Mouse (Mus musculus): ENCODE measurements around the gene Sfswap. TPM values are rescaled to one million over a fixed set of nuclear protein-coding genes. Genes with fewer than 3 reads are reported as not detected.
A peak's percentile ranks its signal among the peaks of the same experiment; 100 is the strongest.

The Sfswap gene
- polyA plus RNA-seq, 1 experiment, result 194 TPM

DNA sequence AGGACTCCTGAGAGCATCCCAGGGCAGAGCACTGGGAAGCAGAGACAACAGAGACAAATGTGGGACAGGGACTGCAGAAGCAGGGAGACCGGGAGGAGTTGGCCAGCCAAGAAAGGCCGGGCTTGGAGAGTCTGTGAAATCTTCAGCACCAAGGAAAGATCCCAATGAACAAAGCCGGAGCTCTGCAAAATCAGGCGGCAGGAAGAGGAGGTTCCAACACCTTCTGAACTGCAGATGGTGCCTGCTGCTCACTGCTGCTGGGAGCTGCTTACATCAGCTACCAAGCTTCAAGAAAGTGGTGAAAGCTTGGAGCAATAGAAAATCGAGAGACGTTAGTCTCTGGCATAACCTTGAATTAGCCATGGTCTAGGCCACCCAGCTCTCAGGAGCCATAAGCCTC, 79.0 kb downstream of the Sfswap start:
- H3K27ac ChIP-seq (ENCODE audit: insufficient read depth, low read length), result no peak overlapping the region
- DNase-seq, result no peak
- H3K27me3 ChIP-seq (ENCODE audit: control insufficient read depth, insufficient read depth, low read length), result no peaks in the 10 kb centered on the region
- 0 out of 2 replicates have a peak, but pooled peaks cover 4% of the 10 kb centered on the region for H3K4me1 ChIP-seq (ENCODE audit: control insufficient read depth, insufficient read depth, low read length)
- WGBS, result 41% methylated on average over 6 of the region's 6 CpGs
- no peak overlapping the region for H3K4me3 ChIP-seq (replicated peaks; ENCODE audit: insufficient read depth, low read depth, low read length)
- no peak for TF ChIP-seq POLR2A (IDR thresholded peaks at IDR 0.05; ENCODE audit: borderline replicate concordance, insufficient read depth, low read length)
- no peak for TF ChIP-seq CTCF (IDR thresholded peaks at IDR 0.05; ENCODE audit: borderline replicate concordance, insufficient read depth, low read depth, low read length)

DNA sequence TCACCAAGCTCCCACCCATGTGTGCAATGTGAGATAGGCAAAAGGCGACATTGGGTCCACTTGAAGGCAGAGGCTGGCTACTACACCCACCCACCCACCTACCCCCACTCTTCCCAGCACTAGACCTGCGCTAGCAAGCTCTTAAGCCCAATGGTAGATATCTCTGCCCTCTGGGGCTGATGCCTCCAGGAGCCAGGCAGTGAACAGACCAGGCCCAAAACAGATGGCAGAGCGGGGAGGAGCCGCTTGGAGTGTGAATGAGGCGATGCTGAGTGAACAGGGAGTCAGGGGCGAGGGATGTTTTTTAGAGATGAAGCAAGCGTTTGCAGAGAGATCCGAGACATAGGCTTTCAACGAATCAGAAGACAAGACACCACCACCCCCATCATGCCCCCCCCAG, 79.6 kb downstream of the Sfswap start:
- Histone ChIP-seq H3K27me3 (ENCODE audit: control insufficient read depth, insufficient read depth, low read length) (no peaks in the 10 kb centered on the region), H3K27ac (ENCODE audit: insufficient read depth, low read length) (no peak overlapping the region), H3K4me3 (replicated peaks; ENCODE audit: insufficient read depth, low read depth, low read length) (no peak overlapping the region), H3K4me1 (ENCODE audit: control insufficient read depth, insufficient read depth, low read length) (0 out of 2 replicates have a peak, but pooled peaks cover 4% of the 10 kb centered on the region)
- DNase-seq, result no peak
- WGBS, result 64% methylated on average over 9 of the region's 9 CpGs
- no peak for TF ChIP-seq POLR2A (IDR thresholded peaks at IDR 0.05; ENCODE audit: borderline replicate concordance, insufficient read depth, low read length)
- TF ChIP-seq CTCF (IDR thresholded peaks at IDR 0.05; ENCODE audit: borderline replicate concordance, insufficient read depth, low read depth, low read length), result no peak

DNA sequence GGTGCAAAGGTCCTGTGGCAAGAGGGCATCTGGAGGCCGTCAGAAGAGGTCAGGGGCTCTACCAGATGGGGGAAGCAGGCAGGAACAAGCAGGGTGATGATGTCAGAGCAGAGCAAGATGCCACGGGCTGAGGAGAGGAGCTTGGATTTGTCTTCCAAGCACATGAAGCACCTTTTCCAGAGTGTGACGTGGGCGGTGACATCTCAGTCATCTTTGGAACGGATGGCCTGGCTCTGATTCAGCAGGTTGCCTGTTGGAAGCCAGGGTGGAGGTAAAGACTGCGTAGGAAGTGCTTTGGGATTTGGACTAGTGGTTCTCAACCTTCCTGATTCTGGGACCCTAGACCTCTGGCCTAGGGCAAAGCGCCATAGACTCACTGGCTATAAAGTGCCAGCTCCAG, 80.0 kb downstream of the Sfswap start:
- TF ChIP-seq CTCF (IDR thresholded peaks at IDR 0.05; ENCODE audit: borderline replicate concordance, insufficient read depth, low read depth, low read length), result no peak
- no peak for TF ChIP-seq POLR2A (IDR thresholded peaks at IDR 0.05; ENCODE audit: borderline replicate concordance, insufficient read depth, low read length)
- peak in 1 of 2 experiments; percentile 31 for DNase-seq
- Histone ChIP-seq H3K4me1 (ENCODE audit: control insufficient read depth, insufficient read depth, low read length) (0 out of 2 replicates have a peak, but pooled peaks cover 4% of the 10 kb centered on the region), H3K4me3 (replicated peaks; ENCODE audit: insufficient read depth, low read depth, low read length) (no peak overlapping the region), H3K27me3 (ENCODE audit: control insufficient read depth, insufficient read depth, low read length) (no peaks in the 10 kb centered on the region), H3K27ac (ENCODE audit: insufficient read depth, low read length) (no peak overlapping the region)
- 40% methylated on average over 7 of the region's 7 CpGs for WGBS

DNA sequence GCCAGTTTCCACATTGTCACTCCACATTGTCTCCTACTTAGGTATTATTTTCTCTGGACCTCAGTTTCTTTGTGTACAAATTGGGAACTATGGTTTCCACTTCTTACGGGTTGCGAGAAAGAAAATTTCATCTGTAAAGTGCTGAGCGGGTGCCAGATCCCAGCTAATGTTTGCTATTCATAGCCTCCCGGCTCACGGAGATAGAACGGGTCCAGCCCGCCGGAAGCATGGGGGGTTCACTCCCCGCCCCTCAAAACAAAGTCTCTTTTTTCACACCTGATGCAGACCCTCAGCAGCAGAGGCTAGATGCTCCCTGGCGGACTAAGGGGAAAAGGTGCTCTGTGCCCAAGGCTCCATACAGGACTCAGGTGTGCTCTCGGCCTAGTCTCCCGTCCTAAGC, 82.3 kb downstream of the Sfswap start:
- WGBS, result 4% methylated on average over 12 of the region's 12 CpGs
- DNase-seq, result no peak
- H3K27me3 ChIP-seq (ENCODE audit: control insufficient read depth, insufficient read depth, low read length), result no peaks in the 10 kb centered on the region
- peak overlapping the region; percentile 91 for H3K4me3 ChIP-seq (replicated peaks; ENCODE audit: insufficient read depth, low read depth, low read length)
- TF ChIP-seq POLR2A (IDR thresholded peaks at IDR 0.05; ENCODE audit: borderline replicate concordance, insufficient read depth, low read length), result no peak
- no peak for TF ChIP-seq CTCF (IDR thresholded peaks at IDR 0.05; ENCODE audit: borderline replicate concordance, insufficient read depth, low read depth, low read length)
- peaks cover 10% of the 10 kb centered on the region; the same call in 1 of the 2 replicates for H3K4me1 ChIP-seq (ENCODE audit: control insufficient read depth, insufficient read depth, low read length)
- no peak overlapping the region for H3K27ac ChIP-seq (ENCODE audit: insufficient read depth, low read length)

DNA sequence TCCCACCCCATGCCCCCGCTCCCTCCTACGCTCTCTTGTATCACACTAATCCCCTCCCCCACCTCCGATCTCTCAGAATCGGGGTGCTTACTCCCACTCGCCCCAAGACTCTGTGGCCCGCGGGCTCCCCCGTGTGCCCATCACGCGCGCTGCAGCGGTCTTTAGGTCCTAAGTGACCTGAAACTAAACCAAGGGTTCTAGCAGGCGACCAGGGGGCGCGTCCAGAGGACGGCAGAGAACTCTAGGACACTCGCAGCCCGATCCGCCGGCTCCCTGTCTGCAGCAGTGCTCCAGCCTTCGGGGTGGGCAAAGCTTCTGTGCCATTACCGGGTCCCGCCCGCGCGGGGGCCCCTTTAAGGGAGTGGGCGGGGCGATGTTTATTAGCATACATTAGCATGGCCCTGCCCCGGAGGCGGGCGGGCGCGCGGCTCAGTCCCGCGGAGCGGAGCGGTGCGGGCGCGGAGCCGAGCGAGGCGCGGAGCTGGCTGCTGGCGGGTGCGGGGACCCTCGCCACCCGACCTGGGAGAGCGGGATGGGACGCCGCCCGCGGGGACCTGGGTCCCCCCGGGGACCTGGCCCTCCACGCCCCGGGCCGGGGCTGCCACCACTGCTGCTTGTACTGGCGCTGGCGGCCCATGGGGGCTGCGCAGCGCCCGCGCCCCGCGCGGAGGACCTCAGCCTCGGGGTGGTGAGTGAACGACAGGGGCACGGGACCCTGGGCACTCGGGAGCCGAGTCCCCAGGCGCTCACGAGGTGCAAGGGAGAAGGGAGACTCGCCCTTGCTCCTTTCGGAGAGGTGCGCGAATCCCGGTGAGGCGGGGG, 83.0 kb downstream of the Sfswap start, which contains the start of gene Mmp17:
Mmp17 (plus strand) TSS at position 409 of the 822 bp plus-strand sequence.
- TF ChIP-seq CTCF (IDR thresholded peaks at IDR 0.05; ENCODE audit: borderline replicate concordance, insufficient read depth, low read depth, low read length) (peak; percentile 78), POLR2A (IDR thresholded peaks at IDR 0.05; ENCODE audit: borderline replicate concordance, insufficient read depth, low read length) (peak; percentile 54; the same call in 1 of the 2 replicates)
- H3K27me3 ChIP-seq (ENCODE audit: control insufficient read depth, insufficient read depth, low read length), result no peaks in the 10 kb centered on the region
- peak; percentile 90 to 96 for DNase-seq
- H3K4me3 ChIP-seq (replicated peaks; ENCODE audit: insufficient read depth, low read depth, low read length), result peak within 1 kb of the TSS; percentile 91
- under 1% methylated on average over 80 of the region's 80 CpGs for WGBS
- H3K4me1 ChIP-seq (ENCODE audit: control insufficient read depth, insufficient read depth, low read length), result peaks cover 10% of the 10 kb centered on the region; the same call in 1 of the 2 replicates
- peak within 1 kb of the TSS; percentile 89 for H3K27ac ChIP-seq (ENCODE audit: insufficient read depth, low read length)

DNA sequence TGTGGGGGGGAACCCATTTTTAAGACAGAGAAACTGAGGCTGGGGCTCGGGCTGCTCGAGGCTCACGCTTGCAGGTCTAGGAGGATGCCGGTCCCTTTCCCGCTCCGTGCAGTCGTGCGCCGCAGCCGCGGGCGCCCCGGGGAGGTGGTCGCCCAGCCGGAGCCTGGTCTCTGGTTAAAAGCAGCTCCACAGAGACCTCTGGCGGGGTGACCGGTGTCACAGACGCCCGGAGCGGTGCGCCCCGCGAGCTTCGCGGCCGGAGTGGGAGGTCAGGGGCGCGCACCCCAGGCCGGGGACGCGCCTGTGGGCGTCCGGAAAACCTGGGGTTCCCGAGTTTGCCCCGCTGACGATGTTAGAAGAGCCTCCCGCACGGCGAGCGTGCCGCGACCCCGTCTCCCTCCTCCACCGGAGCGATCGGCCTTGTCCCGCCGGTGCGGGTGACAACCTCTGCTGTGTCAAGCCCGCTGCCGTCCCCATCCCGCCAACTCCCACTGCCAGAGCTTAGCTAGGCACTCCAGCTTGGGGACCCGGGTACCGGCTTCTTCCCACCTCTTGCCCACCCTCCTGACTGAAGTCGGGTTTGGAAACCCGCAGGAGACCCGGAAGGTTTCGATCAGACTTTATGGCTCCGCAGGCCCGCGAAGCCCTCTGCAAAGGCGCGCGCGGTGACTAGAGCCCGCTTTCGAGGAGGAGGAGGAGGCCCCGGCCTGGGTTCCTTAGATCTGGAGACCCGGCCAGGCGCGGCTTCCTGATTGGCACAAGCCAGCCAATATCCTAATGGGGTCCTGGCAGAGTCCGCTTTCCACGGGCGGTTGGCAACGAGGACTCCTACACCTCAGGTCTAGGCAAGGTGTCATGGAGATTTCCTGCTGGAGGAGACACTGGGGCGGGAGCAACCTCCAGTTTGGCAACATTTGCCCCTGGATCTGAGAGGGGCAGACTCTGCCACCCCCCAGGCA, 83.8 kb downstream of the Sfswap start:
- under 1% methylated on average over 76 of the region's 76 CpGs for WGBS
- H3K4me3 ChIP-seq (replicated peaks; ENCODE audit: insufficient read depth, low read depth, low read length), result peak overlapping the region; percentile 91
- DNase-seq, result peak; percentile 71 to 78
- no peaks in the 10 kb centered on the region for H3K27me3 ChIP-seq (ENCODE audit: control insufficient read depth, insufficient read depth, low read length)
- peak overlapping the region; percentile 78 for H3K27ac ChIP-seq (ENCODE audit: insufficient read depth, low read length)
- TF ChIP-seq CTCF (IDR thresholded peaks at IDR 0.05; ENCODE audit: borderline replicate concordance, insufficient read depth, low read depth, low read length) (0 out of 2 replicates have a peak, but pooled peaks have one; percentile 4), POLR2A (IDR thresholded peaks at IDR 0.05; ENCODE audit: borderline replicate concordance, insufficient read depth, low read length) (no peak)
- H3K4me1 ChIP-seq (ENCODE audit: control insufficient read depth, insufficient read depth, low read length), result peaks cover 14% of the 10 kb centered on the region; the same call in 1 of the 2 replicates

DNA sequence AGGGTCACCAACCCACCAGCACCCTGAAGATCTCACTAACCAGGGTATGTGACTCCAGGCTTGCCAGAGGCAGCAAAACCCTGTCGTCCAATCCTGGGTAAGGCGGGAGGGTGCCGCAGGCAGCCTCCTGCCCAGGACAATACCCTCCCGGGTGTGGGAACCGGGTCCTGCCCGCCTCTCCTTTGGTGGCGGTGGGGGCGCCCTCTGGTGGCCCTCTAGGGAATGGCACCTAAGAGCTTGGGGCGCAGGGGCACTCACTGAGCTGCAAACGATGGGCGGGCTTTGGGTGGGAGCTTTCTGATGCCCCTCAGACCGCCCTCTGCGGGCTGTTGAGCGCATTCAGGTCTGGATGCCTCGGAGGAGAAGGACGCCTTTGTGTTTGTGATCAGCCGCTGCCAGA, 85.0 kb downstream of the Sfswap start:
- TF ChIP-seq CTCF (IDR thresholded peaks at IDR 0.05; ENCODE audit: borderline replicate concordance, insufficient read depth, low read depth, low read length), result peak; percentile 74
- TF ChIP-seq POLR2A (IDR thresholded peaks at IDR 0.05; ENCODE audit: borderline replicate concordance, insufficient read depth, low read length), result no peak
- peak overlapping the region; percentile 91 for H3K4me3 ChIP-seq (replicated peaks; ENCODE audit: insufficient read depth, low read depth, low read length)
- peak; percentile 84 to 92 for DNase-seq
- H3K27ac ChIP-seq (ENCODE audit: insufficient read depth, low read length), result no peak overlapping the region
- H3K27me3 ChIP-seq (ENCODE audit: control insufficient read depth, insufficient read depth, low read length), result no peaks in the 10 kb centered on the region
- peaks cover 19% of the 10 kb centered on the region; the same call in 1 of the 2 replicates for H3K4me1 ChIP-seq (ENCODE audit: control insufficient read depth, insufficient read depth, low read length)
- WGBS, result 2% methylated on average over 17 of the region's 17 CpGs

Measured in cerebellum, adult 2 months (tissue).